Mouse (Mus musculus): ENCODE data around the gene Olfr1224-ps1. TPM values are rescaled to one million over a fixed set of nuclear protein-coding genes. Genes with fewer than 3 reads are reported as not detected.

The Olfr1224-ps1 gene
- not detected in 2 replicates for polyA plus RNA-seq (2012; rRNA removed)

DNA sequence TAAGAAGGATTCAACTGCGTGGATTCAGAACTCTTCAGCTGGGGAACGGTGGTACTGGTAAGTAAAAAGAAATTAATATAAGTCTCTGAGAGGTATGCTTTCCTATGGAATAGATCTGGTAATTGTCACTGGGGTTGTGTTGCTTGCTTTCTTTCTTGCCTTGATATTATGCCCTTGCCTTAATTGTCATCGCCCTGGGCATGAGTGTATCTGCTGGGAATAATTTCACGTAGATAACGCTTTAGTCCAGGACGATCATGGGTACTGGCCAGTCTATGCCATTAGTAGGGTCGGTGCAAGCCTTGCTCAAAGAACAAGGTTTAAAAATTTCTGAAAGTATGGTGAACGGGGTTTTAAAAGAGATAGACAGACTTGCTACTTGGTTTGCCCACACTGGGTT lies at the start of gene Olfr1224-ps1:
Gene Olfr1224-ps1, minus strand, starts transcription at position 101 of the 400 bp plus-strand sequence.

DNA sequence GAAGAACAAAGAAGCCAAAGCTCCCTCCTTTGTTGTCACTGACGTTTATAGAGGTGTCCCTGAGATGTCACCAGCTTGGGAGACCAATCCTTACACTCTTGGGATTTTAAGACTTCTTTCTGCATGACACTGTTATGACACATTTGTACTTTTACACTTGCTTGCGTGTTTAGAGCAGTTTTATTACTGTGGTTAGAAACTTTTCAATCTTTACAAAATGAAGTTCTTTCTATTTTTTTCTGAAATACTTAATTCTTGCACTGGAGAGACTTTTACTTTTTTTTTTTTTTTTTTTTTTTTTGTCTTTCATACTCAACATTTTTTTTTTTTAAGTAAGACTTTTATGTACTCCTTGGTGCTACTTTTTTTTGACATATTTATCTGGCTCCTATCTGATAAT lies 36.1 kb upstream of the Olfr1224-ps1 start, which contains the start of gene Olfr1226:
Gene Olfr1226, minus strand, starts transcription at position 101 of the 400 bp plus-strand sequence.

GRCm38 (mm10) chr2:89174569-89174968 lies 10.7 kb upstream of the Olfr1224-ps1 start, which contains the start of gene Olfr1225:
TSS of gene Olfr1225 (minus strand) at chr2:89174669.

DNA sequence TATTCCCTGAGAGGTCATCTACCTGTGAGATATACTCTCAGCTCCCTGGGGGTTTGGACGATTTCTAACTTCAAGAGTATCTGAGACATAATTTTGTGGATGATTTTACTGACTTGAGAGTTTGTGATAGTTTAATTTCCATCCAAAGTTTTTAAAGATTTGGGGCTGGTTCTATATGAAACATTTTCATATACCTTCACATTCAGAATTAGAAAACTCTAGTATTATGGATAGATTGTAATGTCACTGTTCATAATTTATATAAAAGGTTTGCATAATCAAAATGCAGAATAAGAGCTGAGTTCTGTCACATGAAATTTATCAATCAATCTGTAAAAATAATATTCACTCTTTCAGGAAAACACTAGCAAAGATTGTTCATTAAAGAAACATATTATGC lies 12.4 kb downstream of the Olfr1224-ps1 start, which contains the start of gene Olfr1223:
Gene Olfr1223, minus strand, starts transcription at position 101 of the 400 bp plus-strand sequence.

DNA sequence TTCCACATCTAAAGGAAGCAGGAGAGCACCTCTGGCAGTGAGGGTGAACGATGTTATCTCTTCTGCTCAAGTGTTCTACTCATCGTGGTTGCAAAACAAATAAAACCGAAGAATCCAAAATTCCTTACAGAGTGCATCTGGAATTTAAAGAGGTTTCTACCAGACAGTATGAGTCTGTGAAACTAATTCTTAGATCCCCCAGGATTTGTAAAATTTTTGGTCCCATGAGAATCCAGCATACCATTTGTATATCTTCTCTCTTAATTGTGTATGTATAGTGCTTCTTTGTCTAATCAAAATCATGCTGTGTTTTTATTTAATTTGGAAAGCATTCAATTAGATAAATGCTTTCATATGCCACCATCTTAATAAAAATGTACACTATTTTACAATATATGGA lies 30.9 kb downstream of the Olfr1224-ps1 start, which contains the start of gene Olfr1222:
Gene Olfr1222, minus strand, starts transcription at position 101 of the 400 bp plus-strand sequence.

GRCm38 (mm10) chr2:89117183-89117582 lies 46.7 kb downstream of the Olfr1224-ps1 start, which contains the start of gene Olfr1221:
TSS of gene Olfr1221 (minus strand) at chr2:89117283.

DNA sequence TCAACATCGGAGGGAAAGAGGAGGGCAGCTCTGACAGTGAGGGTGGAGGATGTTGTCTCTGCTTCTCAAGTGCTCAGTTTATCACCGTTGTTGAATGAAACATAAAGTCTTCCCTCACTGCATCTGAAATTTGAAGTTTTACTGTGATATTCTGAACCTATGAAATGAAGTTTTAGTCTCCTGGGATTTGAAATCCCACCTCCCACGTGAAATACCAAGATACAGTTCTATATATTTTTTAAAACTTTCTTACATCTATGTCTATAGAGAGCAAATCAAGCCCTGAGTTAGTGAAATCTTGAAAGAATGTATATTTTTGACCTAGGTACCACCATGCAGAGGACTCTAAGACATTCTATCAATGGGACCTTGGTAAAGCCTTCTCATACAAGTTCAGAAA lies 57.2 kb downstream of the Olfr1224-ps1 start, which contains the start of gene Olfr1220:
Gene Olfr1220, minus strand, starts transcription at position 101 of the 400 bp plus-strand sequence.

Other genes with a start within 250 kb of the Olfr1224-ps1 start
- gene Olfr1209, start 248.9 kb downstream of the Olfr1224-ps1 start, polyA plus RNA-seq (2012; rRNA removed), result not detected in 2 replicates
- not detected in 2 replicates for gene Olfr1211, start 226.0 kb downstream of the Olfr1224-ps1 start, polyA plus RNA-seq (2012; rRNA removed)
- gene Olfr1212, start 210.1 kb downstream of the Olfr1224-ps1 start, polyA plus RNA-seq (2012; rRNA removed), result not detected in 2 replicates
- gene Gm13762, start 183.8 kb downstream of the Olfr1224-ps1 start, polyA plus RNA-seq (2012; rRNA removed), result not detected in 2 replicates
- gene Olfr1214, start 171.4 kb downstream of the Olfr1224-ps1 start, polyA plus RNA-seq (2012; rRNA removed), result not detected in 2 replicates
- gene Olfr1215, start 157.1 kb downstream of the Olfr1224-ps1 start, polyA plus RNA-seq (2012; rRNA removed), result not detected in 2 replicates
- not detected in 2 replicates for gene Olfr1216, start 145.8 kb downstream of the Olfr1224-ps1 start, polyA plus RNA-seq (2012; rRNA removed)
- gene Olfr1217, start 132.0 kb downstream of the Olfr1224-ps1 start, polyA plus RNA-seq (2012; rRNA removed), result not detected in 2 replicates
- not detected in 2 replicates for gene Olfr1218, start 102.9 kb downstream of the Olfr1224-ps1 start, polyA plus RNA-seq (2012; rRNA removed)
- gene Olfr1219, start 80.6 kb downstream of the Olfr1224-ps1 start, polyA plus RNA-seq (2012; rRNA removed), result not detected in 2 replicates
- not detected in 2 replicates for gene Olfr1220, start 57.3 kb downstream of the Olfr1224-ps1 start, polyA plus RNA-seq (2012; rRNA removed)
- not detected in 2 replicates for gene Olfr1221, start 46.8 kb downstream of the Olfr1224-ps1 start, polyA plus RNA-seq (2012; rRNA removed)
- not detected in 2 replicates for gene Olfr1222, start 31.0 kb downstream of the Olfr1224-ps1 start, polyA plus RNA-seq (2012; rRNA removed)
- gene Olfr1223, start 12.5 kb downstream of the Olfr1224-ps1 start, polyA plus RNA-seq (2012; rRNA removed), result not detected in 2 replicates
- not detected in 2 replicates for gene Olfr1225, start 10.6 kb upstream of the Olfr1224-ps1 start, polyA plus RNA-seq (2012; rRNA removed)
- not detected in 2 replicates for gene Olfr1226, start 36.0 kb upstream of the Olfr1224-ps1 start, polyA plus RNA-seq (2012; rRNA removed)
- not detected in 2 replicates for gene Olfr1228, start 90.0 kb upstream of the Olfr1224-ps1 start, polyA plus RNA-seq (2012; rRNA removed)
- not detected in 2 replicates for gene Olfr1229, start 123.9 kb upstream of the Olfr1224-ps1 start, polyA plus RNA-seq (2012; rRNA removed)
- gene Olfr1230, start 133.2 kb upstream of the Olfr1224-ps1 start, polyA plus RNA-seq (2012; rRNA removed), result not detected in 2 replicates
- not detected in 2 replicates for gene Olfr1231, start 143.0 kb upstream of the Olfr1224-ps1 start, polyA plus RNA-seq (2012; rRNA removed)
- not detected in 2 replicates for gene Olfr1232, start 165.6 kb upstream of the Olfr1224-ps1 start, polyA plus RNA-seq (2012; rRNA removed)
- gene Olfr1233, start 178.3 kb upstream of the Olfr1224-ps1 start, polyA plus RNA-seq (2012; rRNA removed), result not detected in 2 replicates
- gene Olfr1234, start 200.8 kb upstream of the Olfr1224-ps1 start, polyA plus RNA-seq (2012; rRNA removed), result not detected in 2 replicates
- not detected in 2 replicates for gene Olfr1238, start 245.6 kb upstream of the Olfr1224-ps1 start, polyA plus RNA-seq (2012; rRNA removed)

Data from central nervous system, embryonic 18 days (tissue).